Mouse (Mus musculus): ENCODE measurements around the gene G6pc.
"Not testable (repeated sequence)": the region's sequence is repeated elsewhere in the genome, so short reads cannot be mapped to it uniquely, and the experiment has no call there.

G6pc gene

GRCm38 (mm10) chr11:101354438-101355010 is 12.8 kb upstream of the G6pc start:
- no peak for DNase-seq (ENCODE audit: extremely low spot score, low read depth, low spot score)

DNA sequence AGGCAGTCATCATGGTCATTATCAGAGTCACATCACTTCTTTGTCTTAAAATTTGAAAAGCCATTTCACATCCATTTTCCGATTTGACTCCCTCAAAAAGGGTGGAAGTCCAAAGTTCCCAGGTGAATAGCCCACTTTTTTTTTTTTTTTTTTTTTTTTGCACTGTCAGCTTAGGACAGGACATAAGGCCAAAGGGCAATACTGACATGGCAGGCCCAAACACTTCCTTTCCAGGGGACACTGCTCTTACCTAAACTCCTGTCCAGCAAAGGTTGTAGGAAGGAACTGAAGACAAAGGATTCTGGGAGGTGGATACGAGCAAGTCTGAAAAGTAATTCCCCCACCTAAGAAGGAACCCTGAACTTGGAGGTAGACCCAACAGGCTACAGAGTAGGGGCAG is 11.4 kb upstream of the G6pc start:
- no peak for DNase-seq (ENCODE audit: extremely low spot score, low read depth, low spot score)

GRCm38 (mm10) chr11:101357505-101358182 is 9.7 kb upstream of the G6pc start:
- no peak for DNase-seq (ENCODE audit: extremely low spot score, low read depth, low spot score)

DNA sequence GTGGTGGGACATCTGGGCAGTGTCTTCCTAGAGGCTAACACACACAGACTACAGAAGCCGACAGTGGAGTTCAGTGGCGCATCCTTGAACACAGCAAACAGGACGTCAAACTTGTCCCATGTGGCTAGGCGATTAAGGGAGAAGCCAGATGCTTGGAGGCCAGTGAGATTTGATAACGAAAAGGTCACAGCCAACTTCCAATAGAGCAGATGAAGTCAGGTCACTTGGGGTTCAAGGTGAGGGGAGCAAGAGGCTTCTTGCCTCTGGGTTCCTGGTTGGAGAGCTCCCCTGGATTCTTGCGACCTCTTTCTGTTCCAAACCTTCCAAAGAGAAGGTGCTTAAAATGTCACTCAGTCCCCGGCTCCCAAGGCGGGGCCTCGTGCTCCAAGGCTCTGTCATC is 7.6 kb upstream of the G6pc start:
- no peak for DNase-seq (ENCODE audit: extremely low spot score, low read depth, low spot score)

DNA sequence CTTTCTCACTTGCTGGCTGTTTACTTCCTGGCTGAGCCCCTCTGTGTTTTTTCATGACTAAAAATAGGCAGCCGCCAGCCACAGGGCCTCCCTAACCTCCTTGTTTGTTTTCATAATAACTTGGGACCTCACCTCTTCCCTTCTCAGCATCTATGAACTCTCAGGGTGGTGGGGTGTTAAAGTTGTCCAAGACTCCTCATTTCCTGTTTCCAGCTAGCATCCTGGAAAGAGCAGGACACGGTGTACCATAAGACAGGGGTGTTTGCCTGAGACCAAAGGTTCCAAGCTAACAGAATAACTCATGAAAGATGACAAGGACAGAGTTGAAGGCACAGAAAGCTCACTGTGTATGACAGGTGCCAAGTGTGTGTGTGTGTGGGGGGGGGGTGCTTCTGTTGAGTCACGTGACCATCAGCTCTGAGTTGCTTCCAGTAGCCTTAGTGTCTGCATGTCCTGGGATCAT is 6.7 kb upstream of the G6pc start:
- DNase-seq (ENCODE audit: extremely low spot score, low read depth, low spot score): no peak

- DNase-seq (ENCODE audit: extremely low spot score, low read depth, low spot score): no peak
These were observed 2.8 kb upstream of the G6pc start for GRCm38 (mm10) chr11:101364531-101364931.

- DNase-seq (ENCODE audit: extremely low spot score, low read depth, low spot score): no peak
These were observed 2.8 kb downstream of the G6pc start for GRCm38 (mm10) chr11:101370141-101370540.

DNA sequence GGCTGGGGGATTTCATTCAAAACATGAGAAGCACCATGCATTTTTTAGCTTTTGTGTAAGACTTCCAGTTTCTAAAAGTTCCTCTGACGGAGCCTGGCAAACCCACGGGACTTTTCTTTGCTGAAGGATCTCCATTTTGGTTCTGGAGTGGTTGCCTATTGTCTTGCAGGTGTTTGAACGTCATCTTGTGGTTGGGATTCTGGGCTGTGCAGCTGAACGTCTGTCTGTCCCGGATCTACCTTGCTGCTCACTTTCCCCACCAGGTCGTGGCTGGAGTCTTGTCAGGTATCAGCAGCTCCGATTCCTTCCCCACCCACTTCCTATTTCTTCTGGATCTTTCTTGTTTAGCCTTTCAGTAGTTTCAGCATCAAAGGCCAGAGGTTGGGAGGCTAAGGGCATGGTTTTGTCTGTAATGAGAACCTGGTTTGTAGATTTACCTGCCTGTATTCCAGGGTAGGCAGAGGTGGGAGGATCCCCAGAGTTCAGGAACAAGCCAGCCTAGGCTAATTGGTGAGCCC is 7.1 kb downstream of the G6pc start:
- no peak for DNase-seq (ENCODE audit: extremely low spot score, low read depth, low spot score)

DNA sequence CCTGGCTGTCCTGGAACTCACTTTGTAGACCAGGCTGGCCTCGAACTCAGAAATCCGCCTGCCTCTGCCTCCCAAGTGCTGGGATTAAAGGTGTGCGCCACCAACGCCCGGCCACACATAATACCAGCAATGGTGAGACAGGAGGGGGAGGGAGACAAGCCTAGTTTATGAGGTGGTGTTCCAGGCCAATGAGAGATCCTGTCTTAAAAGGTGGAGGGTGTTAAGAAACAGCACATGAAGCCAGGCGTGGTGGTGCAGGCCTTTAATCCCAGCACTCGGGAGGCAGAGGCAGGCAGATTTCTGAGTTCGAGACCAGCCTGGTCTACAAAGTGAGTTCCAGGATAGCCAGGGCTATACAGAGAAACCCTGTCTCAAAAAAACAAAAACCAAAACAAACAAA is 10.8 kb downstream of the G6pc start:
- DNase-seq (ENCODE audit: extremely low spot score, low read depth, low spot score): not testable (repeated sequence)

- DNase-seq (ENCODE audit: extremely low spot score, low read depth, low spot score): no peak
These were observed 11.6 kb downstream of the G6pc start for GRCm38 (mm10) chr11:101378926-101379325.

DNA sequence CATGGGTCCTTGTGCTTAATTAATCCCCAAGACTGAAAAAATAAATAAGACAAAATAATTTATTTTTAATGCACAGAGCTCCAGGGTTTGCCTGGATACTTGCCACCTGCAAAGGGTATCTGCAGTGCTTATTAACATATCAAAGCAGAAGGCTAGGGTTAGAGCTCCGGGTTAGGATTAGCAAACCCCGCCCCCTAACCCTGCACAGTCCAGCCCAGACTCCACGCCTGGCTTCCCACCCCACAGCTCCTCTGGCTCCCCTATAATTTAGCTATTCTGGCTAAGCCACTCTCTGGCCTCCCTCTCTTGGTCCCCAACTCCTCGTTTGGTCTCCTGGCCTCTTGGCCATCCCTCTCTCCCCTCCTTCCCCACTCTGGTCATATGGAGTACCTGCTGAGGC is 14.5 kb downstream of the G6pc start:
- DNase-seq (ENCODE audit: extremely low spot score, low read depth, low spot score): no peak

DNA sequence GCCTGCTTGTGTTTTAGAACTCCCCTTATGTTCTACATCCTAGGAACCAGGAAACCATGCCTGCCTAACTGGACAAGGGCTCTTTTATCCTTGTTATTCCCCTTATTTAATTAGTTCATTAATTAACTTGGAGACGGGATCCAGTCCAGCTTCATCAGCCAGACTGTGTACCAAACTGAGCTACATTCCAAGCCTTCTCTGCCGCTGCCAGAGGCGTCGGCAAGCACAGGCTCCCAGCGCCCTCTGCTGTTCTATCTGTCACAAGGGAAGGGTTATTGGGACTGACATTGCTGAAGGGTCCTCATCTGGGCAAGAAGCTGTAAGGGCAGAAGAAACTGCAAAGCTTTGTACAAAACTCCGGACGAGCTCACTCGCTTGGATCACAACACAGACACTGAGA is 27.7 kb downstream of the G6pc start:
- DNase-seq (ENCODE audit: extremely low spot score, low read depth, low spot score): no peak

DNA sequence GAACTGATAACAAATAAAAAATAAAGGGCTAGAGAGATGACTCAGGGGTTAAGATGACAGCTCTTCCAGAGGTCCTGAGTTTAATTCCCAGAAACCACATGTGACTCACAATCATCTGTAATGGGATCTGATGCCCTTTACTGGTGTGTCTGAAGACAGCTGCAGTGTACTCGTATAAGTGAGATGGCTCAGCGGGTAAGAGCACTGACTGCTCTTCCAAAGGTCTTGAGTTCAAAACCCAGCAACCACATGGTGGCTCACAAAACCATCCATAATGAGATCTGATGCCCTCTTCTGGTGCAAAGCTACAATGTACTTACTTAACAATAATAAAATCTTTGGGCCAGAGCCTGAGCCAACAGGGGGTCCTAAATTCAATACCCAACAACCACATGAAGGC is 47.9 kb downstream of the G6pc start:
- no peak for DNase-seq (ENCODE audit: extremely low spot score, low read depth, low spot score)

GRCm38 (mm10) chr11:101416433-101417100 is 49.2 kb downstream of the G6pc start:
- DNase-seq (ENCODE audit: extremely low spot score, low read depth, low spot score): no peak

GRCm38 (mm10) chr11:101417101-101417855 is 49.9 kb downstream of the G6pc start, which contains the start of gene Aarsd1:
Gene Aarsd1 (minus strand): TSS chr11:101417615.
- DNase-seq (ENCODE audit: extremely low spot score, low read depth, low spot score): peak; percentile 57

- no peak for DNase-seq (ENCODE audit: extremely low spot score, low read depth, low spot score)
These were observed 51.6 kb downstream of the G6pc start for GRCm38 (mm10) chr11:101418991-101419390.

DNA sequence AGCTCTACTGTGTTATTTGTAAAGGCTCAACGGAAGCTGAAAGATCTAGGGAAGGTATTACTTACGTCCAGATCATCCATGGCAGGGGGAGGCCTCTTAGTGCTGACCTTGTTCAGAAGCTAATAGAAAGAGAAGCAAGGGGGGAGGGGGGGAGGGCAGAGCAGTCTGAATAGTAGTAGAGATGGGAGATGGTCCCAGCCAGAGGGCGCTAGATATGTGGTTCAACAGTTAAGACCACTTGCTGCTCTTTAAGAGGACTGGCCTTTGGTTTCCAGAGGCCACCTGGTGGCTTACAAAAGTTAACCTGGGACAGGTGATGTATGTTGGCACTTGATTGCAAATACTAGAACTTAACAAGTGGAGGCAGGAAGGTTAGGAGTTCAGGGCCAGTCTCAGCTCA is 52.2 kb downstream of the G6pc start:
- DNase-seq (ENCODE audit: extremely low spot score, low read depth, low spot score): no peak

- no peak for DNase-seq (ENCODE audit: extremely low spot score, low read depth, low spot score)
These were observed 52.8 kb downstream of the G6pc start for GRCm38 (mm10) chr11:101420148-101420547.

GRCm38 (mm10) chr11:101424105-101424851 is 56.9 kb downstream of the G6pc start, which contains the start of gene Gm27029:
Gene Gm27029 (minus strand): TSS chr11:101424796.
- DNase-seq (ENCODE audit: extremely low spot score, low read depth, low spot score): no peak

Measured in hindlimb bud, embryonic 11.5 days (tissue).